Mouse (Mus musculus) heart, embryonic 11.5 days (tissue): ENCODE results near the gene Slc22a3. TPM values are rescaled to one million over a fixed set of nuclear protein-coding genes. Genes with fewer than 3 reads are reported as not detected.

Experiments
- ATAC-seq: fragments of 200-750 bp; cut with Nextera tagmentation; replicated peaks from 2 replicates; pipeline ENCODE4 v1.8.0; 2017; ENCODE audit warnings: moderate library complexity; ENCODE audit not compliant: insufficient number of reproducible peaks, low FRiP score, low TSS enrichment
- H3K27ac ChIP-seq: fragments of 300-500 bp; sonication (generic); 2 replicates; pipeline ENCODE4 v1.5.1; 2014; ENCODE audit warnings: mild to moderate bottlenecking, low read depth, low read length
- H3K27me3 ChIP-seq: fragments of 300-500 bp; sonication (generic); 2 replicates; pipeline ENCODE4 v1.6.1; 2014; ENCODE audit warnings: mild to moderate bottlenecking, low read length, mixed read lengths; ENCODE audit not compliant: control insufficient read depth, insufficient read depth
- H3K36me3 ChIP-seq: fragments of 300-500 bp; sonication (generic); 2 replicates; pipeline ENCODE4 v1.6.1; 2014; ENCODE audit warnings: mild to moderate bottlenecking, low read length, moderate library complexity, mixed read lengths; ENCODE audit not compliant: control insufficient read depth, insufficient read depth
- H3K4me1 ChIP-seq: fragments of 300-500 bp; sonication (generic); 2 replicates; pipeline ENCODE4 v1.6.1; 2014; ENCODE audit warnings: low read length; ENCODE audit not compliant: control insufficient read depth, insufficient read depth
- H3K4me2 ChIP-seq: fragments of 300-500 bp; sonication (generic); 2 replicates; pipeline ENCODE4 v1.6.1; 2014; ENCODE audit warnings: mild to moderate bottlenecking, moderate library complexity
- H3K4me3 ChIP-seq: fragments of 300-500 bp; sonication (generic); 2 replicates; pipeline ENCODE4 v1.5.1; 2014; ENCODE audit warnings: low read depth, low read length
- H3K9ac ChIP-seq: fragments of 300-500 bp; sonication (generic); 2 replicates; pipeline ENCODE4 v1.6.1; 2014; ENCODE audit warnings: mild to moderate bottlenecking, low read depth, low read length, moderate library complexity
- H3K9me3 ChIP-seq: fragments of 300-500 bp; sonication (generic); replicated peaks from 2 replicates; pipeline ENCODE4 v1.6.1; 2016; ENCODE audit warnings: low read length; ENCODE audit not compliant: control insufficient read depth
- WGBS: fragments of 180-500 bp; shearing (Covaris S2); extraction: QIAGEN DNeasy Blood & Tissue Kit; methylation state at CpG from one replicate; pipeline ENCODE4 v1.1.7; 2014; ENCODE audit not compliant: insufficient replicate concordance; 5-methylcytosine and 5-hydroxymethylcytosine counted together
- polyA plus RNA-seq: library from polyadenylated mRNA; unstranded; fragments of >200 nt; fragmentation: Nextera tagmentation; extraction: Ambion mirVana; gene quantifications from 2 replicates; pipeline ENCODE4 v1.2.1, GENCODE M21; 2014

The Slc22a3 gene
- polyA plus RNA-seq, 1 experiment from 2014 or later, result 0.53 TPM

DNA sequence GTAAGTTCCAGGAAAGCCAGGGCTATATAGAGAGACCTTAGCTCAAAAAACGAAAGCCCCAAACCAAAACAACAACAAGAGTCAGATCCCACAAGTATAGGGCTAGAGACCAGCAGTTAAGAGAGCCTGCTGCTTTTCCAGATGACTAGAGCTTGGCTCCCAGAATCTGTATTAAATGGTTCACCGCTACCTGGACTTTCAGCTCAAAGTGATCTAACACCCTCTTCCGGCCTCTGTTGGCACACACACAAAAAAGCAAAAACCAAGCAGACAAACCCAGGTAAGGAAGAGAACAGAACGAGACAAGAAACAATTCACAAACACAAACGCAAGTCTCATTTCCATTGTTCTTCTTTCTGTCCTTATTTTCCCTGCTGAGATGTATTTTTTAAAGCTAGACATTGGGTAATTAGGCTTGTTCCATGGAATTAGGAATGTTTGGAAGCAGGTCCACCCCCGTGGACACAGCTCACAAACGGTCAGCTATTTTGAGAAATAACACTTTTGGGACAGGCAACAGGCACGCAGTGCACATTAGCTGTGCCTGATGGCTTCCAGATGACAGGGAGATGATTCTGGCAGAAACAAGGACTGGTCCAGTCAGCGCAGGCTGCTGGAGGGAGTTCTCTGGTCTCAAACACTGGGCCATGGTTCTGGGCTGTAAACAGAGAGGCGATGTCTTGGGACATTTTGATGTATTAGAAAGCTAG is 95.2 kb downstream of the Slc22a3 start:
- WGBS, result 47% methylated on average over 10 of the region's 10 CpGs
- Histone ChIP-seq H3K9me3 (no peaks in the 10 kb centered on the region), H3K9ac (no peak overlapping the region), H3K27ac (peak overlapping the region; percentile 22; the same call in 1 of the 2 replicates), H3K4me1 (peaks cover 6% of the 10 kb centered on the region; the same call in 1 of the 2 replicates), H3K27me3 (no peaks in the 10 kb centered on the region), H3K4me2 (no peak overlapping the region), H3K4me3 (no peak overlapping the region), H3K36me3 (no peaks in the 10 kb centered on the region)
- ATAC-seq, result no peak

DNA sequence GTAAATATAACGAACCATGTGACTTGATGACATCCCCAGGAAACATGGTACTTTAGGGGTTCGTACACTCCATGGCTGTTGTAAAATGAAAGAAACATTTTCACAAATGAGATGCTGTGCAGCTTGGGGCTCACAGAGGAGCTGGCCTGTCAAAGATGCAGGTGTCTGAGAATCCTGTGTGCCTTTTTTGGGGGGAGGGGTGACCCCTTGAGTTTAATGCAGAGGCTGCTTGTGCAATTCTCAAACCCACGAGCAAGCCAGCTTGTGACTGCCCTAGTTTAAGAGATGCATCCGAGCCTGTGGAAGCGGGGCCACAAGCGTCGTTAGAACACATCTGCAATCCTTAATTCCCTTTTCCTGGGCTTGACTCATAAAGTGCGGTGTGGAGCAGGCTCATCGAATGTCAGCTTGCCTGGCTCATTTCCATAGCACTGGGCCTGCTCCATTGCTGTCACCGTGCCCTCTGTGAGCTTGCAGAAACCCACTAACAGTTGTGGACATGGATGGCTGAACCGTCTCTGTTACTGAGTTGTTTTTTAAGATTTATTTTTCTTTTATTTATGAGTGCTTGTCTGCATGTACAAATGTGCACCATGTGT is 98.1 kb downstream of the Slc22a3 start:
- H3K4me2 ChIP-seq, result no peak overlapping the region
- H3K27ac ChIP-seq, result no peak overlapping the region
- no peak for ATAC-seq
- H3K4me1 ChIP-seq, result peaks cover 6% of the 10 kb centered on the region; the same call in 1 of the 2 replicates
- WGBS, result 79% methylated on average over 11 of the region's 11 CpGs
- H3K9me3 ChIP-seq, result peaks cover 6% of the 10 kb centered on the region
- H3K36me3 ChIP-seq, result no peaks in the 10 kb centered on the region
- no peak overlapping the region for H3K4me3 ChIP-seq
- no peak overlapping the region for H3K9ac ChIP-seq
- H3K27me3 ChIP-seq, result no peaks in the 10 kb centered on the region

DNA sequence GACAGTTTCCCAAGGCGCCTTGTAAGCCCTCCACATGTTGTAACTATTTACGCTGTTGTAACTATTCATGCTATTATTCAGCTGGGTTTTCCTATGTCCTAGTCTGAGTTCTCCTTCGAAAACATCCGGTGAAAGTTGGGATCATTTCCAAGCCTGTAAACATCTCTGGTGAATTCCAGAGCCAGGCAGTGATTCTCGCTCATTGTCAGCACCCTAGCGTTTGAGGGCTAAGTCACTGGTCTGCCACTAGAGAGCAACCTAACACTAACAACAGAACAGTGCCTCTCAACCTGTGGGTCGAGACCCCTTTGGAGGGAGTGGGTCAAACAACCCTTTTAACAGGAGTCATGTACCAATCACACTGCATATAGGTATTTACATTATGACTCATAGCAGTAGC is 104.1 kb downstream of the Slc22a3 start:
- Histone ChIP-seq H3K9me3 (peaks cover 7% of the 10 kb centered on the region), H3K4me2 (no peak overlapping the region), H3K9ac (no peak overlapping the region), H3K4me1 (no peaks in the 10 kb centered on the region), H3K4me3 (no peak overlapping the region), H3K27ac (no peak overlapping the region), H3K36me3 (no peaks in the 10 kb centered on the region), H3K27me3 (no peaks in the 10 kb centered on the region)
- 63% methylated on average over 7 of the region's 7 CpGs for WGBS
- no peak for ATAC-seq

DNA sequence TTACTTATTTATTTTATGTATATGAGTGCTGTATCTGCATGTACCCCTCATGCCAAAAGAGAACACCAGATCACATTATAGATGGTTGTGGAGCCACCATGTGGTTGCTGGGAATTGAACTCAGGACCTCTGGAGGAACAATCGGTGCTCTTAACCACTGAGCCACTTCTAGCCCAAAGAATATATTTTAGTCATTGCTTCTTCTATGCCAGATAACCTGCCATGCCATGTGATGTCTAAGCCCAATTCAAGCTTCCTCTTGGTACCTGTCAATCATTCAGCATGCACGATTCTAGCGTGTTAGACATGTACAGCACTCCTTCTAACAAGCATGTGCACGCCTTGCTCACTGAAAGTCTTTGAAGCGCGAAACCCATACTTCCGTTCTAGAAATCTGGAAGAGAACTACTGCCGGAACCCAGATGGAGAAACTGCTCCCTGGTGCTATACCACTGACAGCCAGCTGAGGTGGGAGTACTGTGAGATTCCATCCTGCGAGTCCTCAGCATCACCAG is 111.3 kb downstream of the Slc22a3 start:
- H3K27me3 ChIP-seq, result no peaks in the 10 kb centered on the region; the same call in 1 of the 2 replicates
- no peak overlapping the region for H3K4me2 ChIP-seq
- H3K4me1 ChIP-seq, result no peaks in the 10 kb centered on the region
- H3K9ac ChIP-seq, result no peak overlapping the region
- no peak overlapping the region for H3K4me3 ChIP-seq
- ATAC-seq, result no peak
- no peaks in the 10 kb centered on the region for H3K36me3 ChIP-seq
- WGBS, result 85% methylated on average over 9 of the region's 9 CpGs
- H3K9me3 ChIP-seq, result peaks cover 7% of the 10 kb centered on the region; the same call in 1 of the 2 replicates
- no peak overlapping the region for H3K27ac ChIP-seq

DNA sequence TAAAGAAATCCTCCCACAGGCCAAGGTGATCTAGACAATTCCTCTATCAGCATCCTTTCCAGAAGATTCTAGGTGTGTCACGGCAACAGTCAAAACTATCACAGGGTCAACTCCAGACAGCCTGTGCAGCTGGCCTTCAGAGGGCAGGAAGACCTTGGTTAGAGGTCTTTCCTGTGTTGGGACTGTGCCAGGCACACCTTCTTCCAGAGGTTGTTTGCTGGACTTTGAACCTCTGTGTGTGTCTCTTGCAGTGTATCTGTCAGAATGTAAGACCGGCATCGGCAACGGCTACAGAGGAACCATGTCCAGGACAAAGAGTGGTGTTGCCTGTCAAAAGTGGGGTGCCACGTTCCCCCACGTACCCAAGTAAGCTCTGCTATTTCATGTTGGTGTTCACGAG is 119.3 kb downstream of the Slc22a3 start:
- H3K9me3 ChIP-seq, result peaks cover 7% of the 10 kb centered on the region; the same call in 1 of the 2 replicates
- no peaks in the 10 kb centered on the region for H3K4me1 ChIP-seq
- WGBS, result 88% methylated on average over 7 of the region's 7 CpGs
- no peak overlapping the region for H3K4me2 ChIP-seq
- H3K36me3 ChIP-seq, result no peaks in the 10 kb centered on the region
- no peak for ATAC-seq
- H3K4me3 ChIP-seq, result no peak overlapping the region
- H3K9ac ChIP-seq, result no peak overlapping the region
- H3K27ac ChIP-seq, result no peak overlapping the region
- H3K27me3 ChIP-seq, result no peaks in the 10 kb centered on the region

DNA sequence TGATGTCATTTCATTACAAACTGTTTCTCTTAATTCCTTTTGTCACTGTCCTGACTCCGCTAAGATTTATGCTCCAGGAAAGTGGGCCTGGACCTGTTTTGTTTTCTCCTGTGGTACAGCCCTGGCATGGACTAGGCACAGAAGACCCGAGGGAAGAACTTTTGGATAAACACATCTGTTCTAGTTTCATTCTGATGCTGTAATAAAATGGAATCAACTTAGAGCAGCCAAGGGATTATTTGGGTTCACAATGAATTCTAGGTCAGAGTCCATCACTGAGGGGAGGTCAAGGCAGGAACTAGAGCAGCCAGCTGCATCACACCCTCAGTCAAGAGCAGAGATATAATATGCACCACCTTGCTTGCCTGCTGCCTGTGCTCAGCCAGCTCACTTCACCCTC is 119.7 kb downstream of the Slc22a3 start:
- peaks cover 7% of the 10 kb centered on the region; the same call in 1 of the 2 replicates for H3K9me3 ChIP-seq
- ATAC-seq, result no peak
- 79% methylated on average over 2 of the region's 2 CpGs for WGBS

DNA sequence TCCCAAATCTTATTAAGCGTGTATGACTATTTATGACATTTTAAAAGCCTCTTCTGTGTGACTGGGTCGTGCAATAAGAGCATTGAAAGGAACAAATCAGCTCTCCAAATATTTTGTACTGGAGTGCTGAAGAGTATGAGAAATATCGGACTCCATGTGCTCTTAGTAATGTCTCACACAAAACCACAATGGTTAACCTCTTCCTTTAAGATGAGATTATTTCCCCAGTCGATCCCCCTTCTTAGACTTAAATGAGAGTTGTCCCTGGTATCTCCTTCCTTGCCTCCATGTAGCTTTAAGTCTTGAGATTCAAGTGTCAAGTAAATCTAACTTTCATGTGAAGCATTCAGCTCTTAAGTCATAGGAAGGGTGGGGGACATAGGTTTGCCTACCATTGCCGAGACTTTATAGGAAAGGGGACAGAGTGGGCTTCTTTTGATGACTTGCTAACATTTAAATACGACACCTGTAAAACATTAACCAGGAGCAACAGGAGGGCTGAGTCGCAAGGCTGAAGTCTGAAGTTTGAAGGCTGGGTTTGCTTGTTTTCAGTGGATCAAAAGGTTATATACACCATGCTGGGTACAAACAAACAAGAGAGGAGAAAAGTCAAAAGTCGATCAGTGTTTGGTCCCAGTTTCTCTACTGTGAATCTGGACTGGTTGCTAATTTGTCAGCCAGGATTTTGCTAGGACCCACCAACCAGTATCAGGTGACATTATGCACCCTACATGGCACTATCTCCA is 122.3 kb downstream of the Slc22a3 start:
- no peaks in the 10 kb centered on the region for H3K4me1 ChIP-seq
- H3K4me2 ChIP-seq, result no peak overlapping the region
- H3K9ac ChIP-seq, result no peak overlapping the region
- H3K4me3 ChIP-seq, result no peak overlapping the region
- no peaks in the 10 kb centered on the region for H3K27me3 ChIP-seq
- H3K9me3 ChIP-seq, result no peaks in the 10 kb centered on the region
- no peaks in the 10 kb centered on the region for H3K36me3 ChIP-seq
- ATAC-seq, result no peak
- WGBS, result 66% methylated on average over 8 of the region's 8 CpGs
- H3K27ac ChIP-seq, result no peak overlapping the region

More for the DNA sequence above, 119.7 kb downstream of the Slc22a3 start:
- no peaks in the 10 kb centered on the region for H3K27me3 ChIP-seq
- H3K36me3 ChIP-seq, result no peaks in the 10 kb centered on the region
- no peak overlapping the region for H3K9ac ChIP-seq
- H3K27ac ChIP-seq, result no peak overlapping the region
- H3K4me1 ChIP-seq, result no peaks in the 10 kb centered on the region
- no peak overlapping the region for H3K4me3 ChIP-seq
- H3K4me2 ChIP-seq, result no peak overlapping the region

DNA sequence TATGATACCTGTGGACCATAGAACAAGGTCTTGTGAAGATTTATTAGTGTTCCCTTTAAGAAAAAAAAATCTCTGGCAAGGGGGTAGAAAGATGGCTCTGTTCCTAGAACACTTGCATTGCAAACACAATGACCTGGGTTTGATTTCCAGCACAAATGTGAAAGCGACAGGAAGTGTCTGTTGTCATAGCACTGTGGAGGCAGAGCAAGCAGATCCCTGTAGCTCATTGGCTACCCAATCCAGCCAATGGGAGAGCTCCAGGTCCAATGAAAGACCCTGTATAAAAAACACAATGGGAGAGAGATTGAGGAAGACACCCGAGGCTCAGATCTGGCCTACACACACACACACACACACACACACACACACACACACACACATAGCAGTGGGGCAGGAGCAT is 125.0 kb downstream of the Slc22a3 start:
- ATAC-seq, result no peak
- no peaks in the 10 kb centered on the region for H3K9me3 ChIP-seq
- H3K27me3 ChIP-seq, result no peaks in the 10 kb centered on the region
- H3K27ac ChIP-seq, result no peak overlapping the region
- no peaks in the 10 kb centered on the region for H3K36me3 ChIP-seq
- WGBS, result 42% methylated on average over 2 of the region's 2 CpGs
- no peaks in the 10 kb centered on the region for H3K4me1 ChIP-seq
- H3K4me2 ChIP-seq, result no peak overlapping the region
- H3K4me3 ChIP-seq, result no peak overlapping the region
- no peak overlapping the region for H3K9ac ChIP-seq
